Mouse (Mus musculus): ENCODE data around the gene Pdgfb. TPM values are rescaled to one million over a fixed set of nuclear protein-coding genes. Genes with fewer than 3 reads are reported as not detected.

Gene Pdgfb
- total RNA-seq, 2 experiments from 2014 or later, result 23.1 to 29.3 TPM

GRCm38 (mm10) chr15:80034913-80035312, 20.1 kb upstream of the Pdgfb start:
- peak in 1 of 2 experiments; percentile 43 for DNase-seq

DNA sequence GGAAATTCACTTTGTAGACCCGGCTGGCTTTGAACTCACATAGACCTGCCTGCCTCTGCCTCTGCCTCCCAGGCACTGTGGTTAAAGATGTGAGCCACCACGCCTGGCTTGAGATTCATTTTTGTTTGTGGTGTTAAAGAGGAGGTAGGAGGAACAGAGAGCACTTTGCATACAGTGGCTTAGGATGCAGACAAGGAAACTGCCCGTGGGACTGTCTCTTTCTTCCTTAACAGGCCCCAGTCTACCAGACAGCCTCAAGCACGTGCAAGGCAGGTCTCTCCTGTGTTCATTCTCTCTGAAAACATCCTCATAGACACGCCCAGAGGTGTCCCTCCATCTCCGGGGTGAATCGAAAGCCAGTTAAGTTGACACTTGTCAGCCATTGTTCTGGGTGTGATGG, 19.6 kb upstream of the Pdgfb start:
- no peak for DNase-seq

DNA sequence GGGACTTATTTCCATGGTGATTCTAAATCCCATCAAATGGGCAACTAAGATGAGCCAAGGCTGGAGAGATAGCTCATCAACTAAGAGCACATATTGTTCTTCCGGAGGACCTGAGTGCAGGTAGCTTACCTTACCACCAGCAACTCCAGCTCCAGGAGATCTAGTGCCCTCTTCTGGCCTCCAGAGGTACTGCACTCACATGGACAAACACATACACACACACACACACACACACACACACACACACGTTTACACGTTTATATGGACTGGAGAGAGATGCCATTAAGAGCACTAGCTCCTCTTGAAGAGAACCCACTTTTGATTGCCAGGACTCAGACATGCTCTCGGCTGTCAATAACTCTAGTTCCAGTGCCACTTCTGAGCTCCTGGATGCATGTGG, 16.4 kb upstream of the Pdgfb start:
- DNase-seq, result no peak

DNA sequence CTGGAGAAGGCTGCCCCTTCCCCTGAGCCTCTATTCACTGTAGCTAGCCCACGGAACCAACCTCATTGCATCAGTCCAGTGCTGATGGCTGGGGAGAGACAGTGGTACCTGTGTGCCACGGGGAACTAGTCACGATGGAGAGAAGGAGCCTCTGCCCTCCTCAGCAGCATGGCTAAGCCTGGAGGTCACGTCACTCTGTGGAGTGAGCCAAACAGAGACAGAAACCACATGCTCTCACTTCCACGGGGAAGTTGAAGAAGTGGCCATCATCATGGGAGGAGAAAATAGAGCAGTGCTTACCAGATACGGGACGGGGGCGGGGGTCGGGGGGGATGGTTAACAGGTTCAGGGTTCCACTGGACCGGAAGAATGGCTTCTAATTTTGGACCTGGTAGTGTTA, 15.6 kb upstream of the Pdgfb start:
- peak in 1 of 2 experiments; percentile 56 for DNase-seq

DNA sequence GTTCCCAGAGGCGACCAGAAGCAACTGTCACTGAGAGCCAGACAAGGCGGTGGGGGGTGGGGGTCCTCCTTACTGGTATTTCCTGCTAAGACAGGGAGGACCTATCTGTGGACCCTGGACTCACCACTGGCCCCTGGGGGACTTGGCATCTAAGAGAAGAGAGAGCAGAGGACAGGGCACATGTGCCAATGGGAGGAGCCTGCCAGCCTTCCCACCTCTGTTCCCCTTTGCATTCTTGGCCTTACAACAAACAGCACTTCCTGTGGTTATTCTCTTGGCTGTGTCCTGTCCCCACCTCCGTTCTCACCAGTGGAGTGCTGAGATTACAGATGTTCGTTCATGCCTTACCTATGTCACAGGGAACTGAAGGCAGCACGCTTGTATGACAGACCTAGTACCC, 14.1 kb upstream of the Pdgfb start:
- no peak for DNase-seq

GRCm38 (mm10) chr15:80026689-80027353, 12.0 kb upstream of the Pdgfb start:
- no peak for DNase-seq

DNA sequence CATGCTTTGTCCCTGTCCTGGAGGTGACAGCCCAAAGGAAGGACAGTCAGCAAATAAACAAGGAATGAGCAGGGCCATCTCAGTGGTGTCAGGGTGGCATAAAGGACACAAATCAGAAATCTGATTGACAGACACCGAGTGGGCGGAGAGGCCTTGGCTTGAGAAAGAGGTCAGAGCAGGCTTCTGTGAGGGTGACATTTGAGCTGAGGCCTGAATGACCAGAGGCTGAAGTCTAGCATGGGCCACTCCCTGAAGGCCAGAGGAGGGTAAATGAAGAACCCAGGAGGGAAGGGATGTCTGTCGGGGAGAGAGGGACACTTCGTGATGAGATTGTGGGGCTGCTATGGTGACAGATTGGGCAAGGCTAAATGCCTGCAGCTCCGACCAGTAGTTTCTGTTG, 11.3 kb upstream of the Pdgfb start:
- DNase-seq, result no peak

- DNase-seq, result no peak
Observed at GRCm38 (mm10) chr15:80025615-80026014, 10.8 kb upstream of the Pdgfb start.

DNA sequence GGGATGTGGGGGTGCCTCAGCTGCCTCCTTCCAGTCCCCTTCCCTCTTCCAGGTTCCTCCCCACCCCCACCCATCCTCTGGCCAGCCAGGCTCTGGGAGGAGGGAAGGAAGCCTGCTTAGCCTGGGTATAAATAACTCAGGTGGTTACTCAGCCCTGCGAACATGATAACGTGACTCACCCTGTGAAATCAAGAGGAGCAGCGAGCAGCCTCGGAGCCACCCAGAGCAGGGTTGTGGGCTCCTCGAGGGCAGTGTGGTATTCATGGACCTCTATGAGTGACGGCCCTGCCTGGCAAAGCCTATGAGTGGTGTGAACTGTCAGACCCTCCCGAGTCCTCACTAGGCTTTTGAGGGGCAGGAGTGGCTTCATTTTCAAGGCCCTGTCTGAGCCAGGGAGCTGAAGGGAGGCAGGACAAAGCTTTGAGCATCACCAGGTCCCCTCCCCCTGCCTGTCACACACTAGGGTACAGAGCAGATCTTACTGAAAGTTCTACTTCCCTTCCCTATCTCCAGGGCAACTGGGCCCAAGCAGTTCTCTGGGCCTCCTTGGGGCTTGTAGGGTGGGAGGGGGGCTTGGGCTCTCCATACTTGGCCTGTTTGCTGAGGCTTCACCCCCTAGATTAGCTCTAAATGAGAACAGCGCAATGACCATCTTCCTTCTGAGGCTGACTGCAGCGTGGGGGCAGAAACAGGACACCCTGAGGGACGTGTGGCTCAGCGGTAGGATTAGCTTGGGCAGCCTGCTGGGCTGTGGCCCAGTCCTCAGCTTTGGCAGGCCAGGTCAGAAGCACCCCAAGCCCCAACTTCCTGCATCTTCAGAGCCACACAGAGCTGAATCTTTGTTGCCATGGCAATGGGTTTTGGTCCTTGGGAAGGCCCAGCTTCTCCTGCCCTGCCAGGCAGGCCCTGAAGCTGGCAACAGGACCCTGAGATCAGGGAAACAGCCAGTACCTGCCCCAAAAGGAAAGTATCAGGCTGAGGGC, 9.8 kb upstream of the Pdgfb start:
- DNase-seq, result peak; percentile 59 to 61

DNA sequence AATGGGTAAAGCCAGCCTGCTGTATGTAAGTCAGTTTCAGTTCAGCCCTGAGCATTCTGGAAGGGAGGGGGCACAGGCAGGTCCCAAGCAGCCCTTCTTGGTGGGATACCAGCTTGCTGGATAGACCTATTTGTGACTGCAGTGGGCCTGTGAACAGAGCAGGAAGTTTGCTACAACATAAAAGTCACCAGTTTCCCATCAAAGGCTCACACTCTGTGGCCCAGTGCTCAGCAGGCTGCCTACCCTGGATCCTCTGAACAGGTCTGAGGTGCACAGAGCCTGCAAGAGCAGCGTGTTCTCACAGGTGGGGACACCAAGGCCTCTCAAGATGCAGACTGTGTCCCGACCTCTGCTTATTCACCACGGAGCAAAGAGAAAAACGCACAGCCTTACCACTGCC, 5.7 kb upstream of the Pdgfb start:
- DNase-seq, result no peak

DNA sequence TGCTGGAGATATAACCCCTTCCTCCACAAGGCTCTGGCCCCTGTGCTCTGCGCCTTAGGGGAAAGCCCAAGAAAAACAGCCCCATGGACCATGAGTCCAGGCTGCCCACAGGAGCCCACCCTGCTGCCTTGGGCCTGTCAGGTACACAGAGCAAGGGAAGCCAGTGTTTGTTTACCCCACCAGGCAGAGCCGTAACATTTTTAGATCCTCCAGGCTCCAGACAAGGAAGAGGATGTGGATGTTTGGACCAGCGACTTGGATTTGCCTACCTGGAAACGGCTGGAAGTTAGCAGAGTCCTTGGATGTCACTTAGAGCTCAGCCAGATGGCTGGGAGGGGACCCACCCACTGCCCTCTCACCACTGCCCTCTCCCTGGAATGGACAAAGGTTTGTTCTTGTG, 4.8 kb upstream of the Pdgfb start:
- no peak for DNase-seq

- no peak for DNase-seq
Observed at GRCm38 (mm10) chr15:80019220-80019619, 4.4 kb upstream of the Pdgfb start.

DNA sequence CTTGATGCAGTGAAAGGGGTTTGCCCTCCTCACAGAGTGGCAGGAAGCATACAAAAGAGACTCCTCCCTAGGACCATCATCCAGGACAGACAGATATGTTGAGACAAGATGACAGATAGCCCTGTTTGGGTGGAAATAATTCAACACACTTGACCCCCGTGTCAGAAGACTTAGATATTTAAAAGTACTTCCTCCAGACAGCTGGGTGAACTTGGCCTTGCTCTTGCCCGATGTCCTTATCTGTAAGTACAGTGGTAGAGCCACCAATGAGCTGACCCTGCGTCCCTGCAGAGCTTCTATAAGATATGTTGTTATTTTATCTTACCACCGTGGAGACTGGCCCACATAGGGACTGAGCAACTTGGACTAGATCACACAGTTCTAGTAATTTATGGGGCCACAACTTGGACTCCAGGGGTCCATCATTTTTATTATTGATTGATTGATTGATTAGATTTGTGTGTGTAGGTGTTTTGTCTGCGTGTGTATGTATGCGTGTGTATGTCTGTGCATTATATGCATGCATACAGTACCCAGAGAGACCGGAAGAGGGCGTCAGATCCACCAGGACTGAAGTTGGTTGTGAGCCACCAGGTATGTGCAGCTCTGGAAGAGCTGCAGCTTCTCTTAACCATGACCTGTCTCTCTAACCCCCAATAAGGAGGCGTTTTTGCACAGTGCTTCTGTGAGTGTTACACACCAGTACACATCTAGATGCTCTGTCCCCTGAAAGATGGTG, 2.0 kb upstream of the Pdgfb start:
- no peak for DNase-seq

DNA sequence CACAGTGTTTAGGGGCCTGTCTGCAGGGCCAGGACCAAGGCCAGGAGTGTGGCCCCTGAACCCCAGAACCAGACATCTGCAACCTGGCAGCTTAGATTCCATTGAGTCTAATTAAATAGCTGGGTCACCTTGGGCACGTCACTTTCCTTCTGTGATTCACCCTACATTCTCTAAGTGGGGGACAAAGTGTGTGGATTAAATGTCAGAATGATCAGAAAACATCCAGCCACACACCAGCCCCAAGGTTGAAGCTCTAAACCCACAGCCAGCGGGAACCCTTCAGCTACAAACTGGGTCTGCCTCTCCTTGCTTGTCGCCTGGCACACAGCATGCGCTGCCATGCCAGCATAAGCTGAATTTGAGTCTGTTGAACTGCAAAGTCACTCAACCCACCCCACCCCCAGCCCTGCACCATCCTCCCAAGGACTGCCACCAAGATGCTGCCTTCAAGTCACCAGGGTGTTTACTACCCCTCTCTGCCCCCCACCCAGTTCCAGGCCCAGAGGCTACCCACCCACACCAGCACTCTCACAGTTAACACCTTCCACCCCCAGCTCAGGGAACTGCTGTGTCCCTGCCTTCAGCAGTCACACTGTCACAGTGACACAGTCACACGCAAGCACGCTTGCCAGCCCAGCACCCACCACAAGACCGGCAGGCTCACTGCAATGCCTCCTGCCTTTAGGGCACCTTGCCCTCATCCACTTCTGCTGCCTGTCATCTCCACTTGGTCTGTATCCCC, 605 bp upstream of the Pdgfb start:
- DNase-seq, result no peak

DNA sequence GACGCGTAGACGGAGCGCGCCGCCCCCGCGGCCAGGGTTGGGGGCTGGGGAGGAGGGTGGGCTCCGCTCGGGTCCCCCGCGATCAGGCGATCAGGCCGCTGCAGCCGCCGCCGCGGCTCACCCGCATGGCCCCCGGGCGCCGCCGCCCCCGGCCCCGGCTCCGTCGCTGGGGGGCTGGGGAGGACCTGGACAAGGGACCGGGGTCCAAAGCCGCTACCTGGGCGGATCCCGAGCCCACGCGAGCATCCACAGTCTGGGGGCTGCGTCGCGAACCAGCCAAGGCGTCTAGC, 801 bp downstream of the Pdgfb start:
- DNase-seq, result no peak

GRCm38 (mm10) chr15:80013256-80014030, 1.3 kb downstream of the Pdgfb start:
- DNase-seq, result peak in 1 of 2 experiments; percentile 48

GRCm38 (mm10) chr15:80012527-80013201, 2.1 kb downstream of the Pdgfb start:
- peak; percentile 64 to 73 for DNase-seq

DNA sequence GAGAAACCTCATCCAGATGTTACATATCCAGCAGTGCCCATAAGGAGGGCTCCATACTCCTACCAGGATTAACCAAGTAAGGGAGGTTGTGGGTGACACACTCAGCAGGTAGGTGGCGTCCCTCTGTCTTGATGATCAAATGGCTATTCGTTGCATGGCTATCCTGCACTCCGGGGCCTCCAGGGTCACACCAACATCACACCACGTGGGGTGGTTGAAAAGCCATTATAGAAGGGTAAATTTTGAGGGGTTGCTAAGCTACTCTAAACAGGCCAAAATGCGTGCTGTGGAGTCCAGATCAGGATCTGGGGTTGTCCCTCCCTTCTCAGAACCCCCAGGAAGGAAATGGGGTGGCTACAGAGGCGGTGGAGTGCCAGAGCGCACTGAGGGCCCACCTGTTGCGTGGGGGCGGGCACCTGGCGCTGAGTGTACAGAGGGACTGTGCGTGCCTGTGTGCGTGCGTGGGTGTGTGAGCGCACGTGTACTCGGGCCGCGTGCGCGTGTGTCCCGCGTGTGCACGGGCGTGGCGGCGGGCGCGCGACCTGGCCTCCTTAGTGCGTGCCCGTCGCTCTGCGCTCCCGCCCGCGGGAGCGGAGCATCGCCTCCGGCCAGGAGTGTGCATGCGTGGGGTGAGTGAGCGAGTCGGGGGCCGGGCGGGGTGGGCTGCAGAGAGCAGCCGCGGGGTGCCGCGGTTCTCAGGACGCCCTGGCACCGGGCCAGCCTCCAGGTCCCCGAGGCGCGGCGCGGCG, 2.8 kb downstream of the Pdgfb start:
- peak; percentile 44 to 49 for DNase-seq

- DNase-seq, result no peak
Observed at GRCm38 (mm10) chr15:80011194-80011593, 3.6 kb downstream of the Pdgfb start.

- peak; percentile 57 to 61 for DNase-seq
Observed at GRCm38 (mm10) chr15:80010182-80010558, 4.6 kb downstream of the Pdgfb start.

All from heart, adult 18-20 months (tissue).